Mouse (Mus musculus) cerebellum, adult 9-11 months (tissue): ENCODE measurements around the gene Rpl28.
"Not testable (repeated sequence)": the region's sequence is repeated elsewhere in the genome, so short reads cannot be mapped to it uniquely, and the experiment has no call there.

Source experiments
- DNase-seq: peaks from one replicate; pipeline ENCODE4 v3.0.0; 2022

Gene Rpl28

DNA sequence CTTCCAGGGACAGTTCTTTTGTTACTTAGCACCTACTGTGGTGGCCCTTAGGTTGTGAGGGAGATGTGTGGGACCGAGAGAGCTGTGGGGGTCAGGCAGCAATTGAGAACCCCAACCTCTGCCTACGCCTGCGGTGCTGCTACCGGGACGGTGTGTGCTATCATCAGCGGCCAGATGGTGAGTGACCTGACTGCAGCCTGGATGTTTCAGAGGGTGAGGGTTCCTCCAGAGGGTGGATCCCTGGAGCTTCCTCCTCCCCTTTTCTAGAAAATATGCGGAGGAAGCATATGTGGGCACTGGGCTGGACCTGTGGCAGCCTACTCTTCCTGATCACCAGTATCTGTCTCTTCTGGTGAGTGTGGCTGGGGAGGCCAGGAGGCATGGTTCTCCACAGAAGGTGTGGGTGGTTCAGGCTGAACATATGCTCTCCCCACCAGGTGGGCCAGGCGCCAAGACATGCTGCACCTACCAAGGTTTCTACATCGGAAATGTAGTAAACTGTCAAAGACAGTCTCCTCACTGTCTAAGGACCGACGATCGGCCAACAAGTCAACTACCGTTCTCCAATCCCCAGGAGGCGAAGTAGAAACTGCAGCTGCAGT, 8.9 kb upstream of the Rpl28 start:
- peak; percentile 85 for DNase-seq

DNA sequence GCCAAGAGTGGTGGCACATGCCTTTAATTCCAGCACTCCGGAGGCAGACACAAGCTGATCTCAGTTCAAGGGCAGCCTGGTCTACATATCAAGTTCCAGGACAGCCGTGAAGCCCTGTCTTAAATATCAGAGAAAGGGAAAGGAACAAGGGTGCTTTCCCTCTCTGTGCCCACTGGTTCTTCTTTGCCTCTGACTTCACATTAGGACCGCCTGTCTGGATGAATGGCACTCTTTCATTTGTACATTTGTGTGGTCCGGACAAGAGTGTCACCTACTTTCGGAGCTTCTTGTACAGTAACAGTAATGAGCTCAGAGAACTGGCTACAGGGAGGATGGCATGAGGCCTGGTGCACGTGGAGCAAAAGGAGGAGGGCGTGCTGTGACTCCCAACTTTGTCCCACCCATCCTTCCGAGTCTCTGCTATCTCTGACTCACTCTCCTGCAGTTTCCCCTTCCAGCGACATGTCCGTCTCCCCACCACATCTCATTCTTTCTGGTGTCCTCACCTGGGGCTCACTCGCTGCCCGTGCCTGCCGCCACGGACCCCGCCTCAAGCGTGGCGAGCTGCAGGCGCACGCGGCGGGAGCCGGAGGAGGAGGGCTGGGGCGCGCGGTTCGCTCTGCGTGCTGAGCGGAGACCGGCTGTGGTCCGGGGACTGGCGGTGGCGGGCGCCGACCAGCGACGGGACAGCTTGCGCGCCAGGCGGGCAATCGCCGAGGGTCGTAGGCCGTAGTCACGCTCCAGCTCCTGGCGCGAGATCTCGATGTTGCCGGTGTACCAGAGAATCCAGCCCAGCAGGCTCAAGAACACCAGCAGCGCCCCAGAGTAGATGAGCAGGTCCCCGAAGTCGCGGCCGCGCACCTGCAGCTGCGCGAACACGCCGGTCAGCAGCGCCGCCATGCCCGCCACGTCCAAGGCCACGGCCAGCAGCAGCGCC, 3.9 kb upstream of the Rpl28 start:
- no peak for DNase-seq

DNA sequence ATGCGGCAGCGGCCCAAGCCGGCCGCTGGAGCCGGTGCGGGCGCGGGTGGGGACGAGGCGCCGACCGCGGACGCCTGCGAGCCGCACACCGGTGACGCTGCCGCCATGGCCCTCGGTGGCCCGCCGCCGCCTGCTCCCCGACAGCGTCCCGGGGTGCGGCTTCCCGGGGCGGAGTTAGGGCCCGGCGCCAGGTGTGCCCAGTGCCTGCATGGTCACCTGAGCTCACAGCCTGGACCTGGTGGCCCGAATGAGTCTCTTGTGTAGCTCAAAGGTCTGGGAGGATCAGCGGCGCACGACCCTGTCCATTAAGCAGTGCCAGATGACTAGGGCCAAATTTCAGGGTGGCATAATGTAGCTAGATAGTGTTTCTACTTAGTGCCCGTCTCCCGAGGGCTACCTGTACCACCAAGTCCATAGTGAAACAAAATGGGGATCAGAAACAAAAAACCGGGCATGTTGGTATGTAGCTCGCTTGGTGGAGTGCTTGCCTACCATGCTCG, 3.2 kb upstream of the Rpl28 start, which contains the start of gene Tmem238:
Gene Tmem238 (minus strand): TSS at position 221 of the 500 bp plus-strand sequence.
- DNase-seq: peak; percentile 82

DNA sequence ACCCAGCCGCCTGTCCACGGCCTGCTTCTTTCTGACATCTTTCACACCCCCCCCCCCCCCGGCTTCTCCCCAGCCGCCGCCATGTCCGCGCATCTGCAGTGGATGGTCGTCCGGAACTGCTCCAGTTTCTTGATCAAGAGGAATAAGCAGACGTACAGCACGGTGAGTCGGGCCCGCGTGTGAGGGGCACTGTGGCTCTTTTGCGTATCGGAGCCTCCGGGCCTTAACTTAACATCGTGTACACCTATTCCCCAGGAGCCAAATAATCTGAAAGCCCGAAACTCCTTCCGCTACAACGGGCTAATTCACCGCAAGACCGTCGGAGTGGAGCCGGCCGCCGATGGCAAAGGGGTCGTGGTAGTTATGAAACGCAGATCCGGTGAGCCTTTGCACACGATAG, 574 bp downstream of the Rpl28 start:
- peak; percentile 52 for DNase-seq

DNA sequence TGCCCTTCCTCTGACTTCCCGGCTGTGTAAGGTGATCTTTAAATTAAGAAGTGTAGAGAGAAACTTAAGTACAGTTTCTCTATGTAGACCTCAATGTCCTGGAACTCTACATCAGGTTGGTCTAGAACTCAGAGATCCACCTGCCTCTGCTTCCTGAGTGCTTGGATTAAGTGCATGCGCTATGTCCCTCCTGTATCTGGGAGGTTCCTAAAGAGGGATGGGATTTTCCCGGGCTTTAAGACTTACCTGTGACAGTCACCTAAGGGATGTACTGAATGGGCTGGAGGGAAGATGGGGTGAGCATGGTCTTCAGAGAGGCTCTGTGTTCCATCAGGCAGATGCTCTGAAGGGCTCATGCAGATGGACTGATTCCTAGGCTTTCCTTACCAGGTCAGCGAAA, 1.0 kb downstream of the Rpl28 start:
- DNase-seq: no peak

DNA sequence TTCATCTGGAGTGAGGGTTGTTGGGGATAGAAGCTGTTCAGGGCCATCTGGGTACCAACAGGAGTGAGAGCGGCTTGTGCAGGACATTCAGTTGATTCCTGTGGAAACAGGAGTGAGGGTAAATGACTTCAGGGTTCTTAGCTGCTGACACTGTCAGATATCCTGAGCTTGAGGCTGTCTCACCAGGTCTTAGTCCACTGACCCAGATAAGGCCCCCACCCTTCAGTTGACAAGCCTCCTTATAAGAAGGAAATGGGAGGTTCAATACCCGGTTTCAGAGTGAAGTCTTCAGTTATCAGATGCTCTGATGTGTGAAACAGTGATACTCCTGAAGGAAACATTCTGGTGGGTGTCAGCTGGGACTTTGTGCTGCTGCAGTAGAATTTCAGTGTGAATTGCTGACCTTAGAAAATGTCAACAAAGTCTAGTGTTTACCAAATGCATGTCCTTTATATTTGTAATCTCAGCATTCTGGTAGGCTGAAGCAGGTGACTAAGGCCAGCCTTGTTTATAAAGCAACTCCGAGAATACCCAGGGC, 2.0 kb downstream of the Rpl28 start:
- no peak for DNase-seq

DNA sequence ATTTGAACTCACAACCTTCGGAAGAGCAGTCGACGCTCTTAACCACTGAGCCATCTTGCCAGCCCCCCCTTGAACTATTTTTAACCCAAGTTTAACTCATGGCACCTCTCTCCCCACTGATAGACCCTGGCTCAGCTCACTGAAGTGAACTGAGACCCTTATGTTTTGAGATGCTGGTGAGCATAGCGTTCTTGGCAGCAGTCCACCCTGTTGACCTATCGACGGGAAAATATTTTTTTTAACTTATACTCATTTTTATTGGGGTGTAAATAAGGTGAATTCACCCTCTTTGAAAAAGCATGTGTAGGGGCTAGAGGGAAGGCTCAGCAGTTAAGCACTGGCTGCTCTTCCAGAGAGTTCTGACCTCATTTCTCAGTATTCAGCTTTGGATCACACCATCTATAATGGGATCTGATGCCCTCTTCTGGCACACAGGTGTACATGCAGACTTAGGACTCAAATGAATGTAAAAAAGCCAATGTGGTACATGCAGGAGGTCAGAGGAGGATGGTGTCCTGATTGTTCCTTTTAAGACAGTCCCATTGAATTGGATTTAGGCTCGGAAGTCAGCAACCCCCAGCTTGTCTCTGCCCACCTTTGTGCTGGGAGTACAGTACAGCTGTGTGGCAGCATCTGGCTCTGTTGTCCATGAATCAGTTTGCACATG, 3.2 kb downstream of the Rpl28 start:
- DNase-seq: peak; percentile 51

DNA sequence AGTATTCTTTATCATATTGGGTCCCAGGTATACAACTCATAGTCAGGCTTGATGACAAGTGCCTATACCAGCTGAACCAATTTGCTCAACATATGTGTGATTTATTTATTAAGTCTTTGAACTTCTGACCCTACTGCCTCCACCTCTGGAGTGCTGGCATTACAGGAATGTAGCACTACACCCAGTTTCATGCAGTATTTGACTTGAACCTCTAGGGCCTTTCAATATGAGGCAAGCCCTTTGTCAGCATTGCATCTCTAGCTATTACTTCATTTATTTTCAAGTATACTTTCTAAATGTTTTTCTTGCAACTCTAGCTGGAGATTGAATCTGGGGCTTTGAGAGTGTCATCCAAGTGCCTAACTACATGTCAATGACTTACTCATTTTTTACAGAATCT, 9.6 kb downstream of the Rpl28 start:
- DNase-seq: no peak

DNA sequence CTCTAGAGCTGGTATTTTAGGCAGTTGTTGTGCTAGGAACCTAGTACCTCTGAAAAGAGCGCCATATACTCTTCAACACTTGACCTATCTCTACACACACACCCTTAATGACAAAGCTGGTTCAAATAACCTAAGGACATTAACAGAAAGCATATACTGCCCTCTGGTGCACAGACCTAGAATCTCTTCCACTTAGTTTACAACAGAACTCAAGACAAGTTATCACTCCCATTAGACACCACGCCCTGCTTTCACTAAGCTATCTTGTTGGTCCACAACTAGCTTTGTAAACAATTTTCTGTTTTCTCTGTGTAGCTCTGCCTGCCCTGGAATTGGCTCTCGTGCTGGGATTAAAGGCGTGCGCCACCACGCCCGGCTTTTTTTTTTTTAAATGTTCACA, 14.0 kb downstream of the Rpl28 start:
- no peak for DNase-seq

DNA sequence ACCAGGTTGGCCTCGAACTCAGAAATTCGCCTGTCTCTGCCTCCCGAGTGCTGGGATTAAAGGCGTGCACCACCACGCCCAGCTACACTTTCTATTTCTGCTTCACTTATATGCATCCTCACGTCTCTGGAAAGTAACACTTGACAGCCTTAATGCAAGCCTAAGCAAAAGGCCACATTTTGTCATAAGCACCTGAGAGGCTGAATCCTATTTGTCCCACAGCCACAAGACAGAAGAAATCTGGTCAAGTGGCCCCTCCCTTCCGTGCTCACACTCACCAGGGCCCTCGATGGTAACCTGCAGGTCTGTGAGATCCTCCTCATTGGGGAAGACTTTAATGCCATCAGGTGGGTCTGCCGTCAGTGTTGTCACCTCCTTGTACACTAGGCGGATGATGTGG, 18.5 kb downstream of the Rpl28 start:
- peak; percentile 40 for DNase-seq

DNA sequence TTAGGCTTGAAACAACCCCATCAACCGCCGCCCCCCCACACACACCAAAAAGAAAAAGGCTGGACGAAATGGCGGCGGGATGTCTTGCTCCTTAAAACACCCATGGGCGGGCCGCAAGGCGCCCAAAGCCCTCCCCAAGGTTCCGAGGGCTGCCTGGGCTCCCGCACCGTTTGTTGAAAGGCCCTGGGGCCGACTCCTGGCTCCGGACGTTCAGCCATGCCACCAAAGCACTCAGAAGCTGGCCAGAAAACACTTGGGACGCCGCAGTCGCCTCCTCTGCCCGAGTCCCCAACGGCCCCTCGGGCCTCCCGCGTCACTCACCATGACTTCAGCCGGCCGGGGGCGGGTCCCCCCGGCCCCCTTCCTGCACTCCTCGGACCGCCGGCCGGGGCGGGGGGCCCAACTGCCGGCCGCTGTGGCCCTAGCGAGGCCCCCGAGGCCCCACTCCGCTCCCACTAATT, 19.2 kb downstream of the Rpl28 start:
- DNase-seq: peak; percentile 81

DNA sequence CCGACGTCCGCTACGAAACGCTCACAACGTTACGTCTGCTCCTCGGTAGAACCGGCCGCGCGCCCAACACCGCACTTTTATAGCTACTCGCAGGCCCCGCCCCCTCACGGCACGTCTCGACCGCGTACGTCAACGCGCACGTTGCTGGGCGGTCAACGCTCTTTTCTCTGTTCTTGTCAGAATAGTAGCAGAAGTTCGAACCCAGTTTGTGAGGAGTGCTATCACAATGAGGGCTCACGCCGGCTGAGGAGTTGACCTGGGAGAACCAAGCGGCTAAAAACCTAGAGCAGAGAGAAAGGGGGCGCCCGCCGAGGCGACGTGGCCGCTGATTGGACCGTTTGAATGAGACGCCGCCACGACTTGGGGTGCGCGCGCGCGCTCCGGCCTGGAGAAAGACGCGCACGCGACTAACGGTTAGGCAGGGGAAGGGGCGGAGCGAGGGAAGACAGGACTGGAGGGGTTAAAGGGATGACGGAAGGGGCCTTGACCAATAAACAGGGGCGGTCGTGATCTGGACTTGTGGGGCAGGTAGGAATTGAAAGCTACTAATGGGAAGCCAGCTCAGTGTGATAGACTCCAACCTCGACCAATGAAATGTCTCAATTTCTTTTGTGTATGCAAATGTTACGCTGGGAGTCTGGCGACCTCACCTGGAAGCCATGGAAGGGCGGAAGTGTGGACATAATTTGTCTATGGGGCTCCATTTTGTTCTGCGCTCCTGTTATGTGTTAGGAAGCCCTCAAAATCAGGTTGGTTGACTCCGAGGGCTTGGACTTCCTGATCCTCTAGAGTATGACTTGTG, 19.8 kb downstream of the Rpl28 start, which contains the start of gene Ube2s:
Gene Ube2s (minus strand): TSS at position 288 of the 802 bp plus-strand sequence.
- peak; percentile 100 for DNase-seq

DNA sequence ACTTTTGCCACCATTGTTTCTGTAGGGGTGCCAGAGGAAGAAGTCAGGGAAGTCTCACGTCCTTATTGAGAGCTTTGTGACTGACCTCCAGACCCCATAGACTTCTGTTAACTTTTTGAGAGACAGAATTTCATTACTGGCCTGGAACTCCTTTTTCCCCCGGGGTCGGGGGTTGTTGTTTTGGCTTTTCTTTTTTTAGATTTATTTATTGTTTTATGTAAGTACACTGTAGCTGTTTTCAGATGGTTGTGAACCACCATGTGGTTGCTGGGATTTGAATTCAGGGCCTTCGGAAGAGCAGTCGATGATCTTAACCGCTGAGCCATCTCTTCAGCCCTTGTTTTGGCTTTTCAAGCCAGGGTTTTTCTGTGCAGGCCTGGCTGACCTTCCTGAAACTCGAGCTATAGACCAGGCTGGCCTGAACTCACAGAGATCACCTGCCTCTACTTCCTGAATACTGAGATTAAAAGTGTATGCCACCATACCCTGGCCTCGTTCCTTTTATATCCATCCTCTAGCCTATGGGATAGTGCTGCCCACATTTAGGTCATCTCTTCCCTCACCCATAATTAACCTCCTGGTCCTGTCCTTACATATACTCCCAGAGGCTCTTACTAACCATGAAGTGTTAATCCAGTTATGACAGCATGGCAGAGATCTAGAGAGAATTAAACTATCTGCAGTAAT, 20.6 kb downstream of the Rpl28 start:
- DNase-seq: no peak

DNA sequence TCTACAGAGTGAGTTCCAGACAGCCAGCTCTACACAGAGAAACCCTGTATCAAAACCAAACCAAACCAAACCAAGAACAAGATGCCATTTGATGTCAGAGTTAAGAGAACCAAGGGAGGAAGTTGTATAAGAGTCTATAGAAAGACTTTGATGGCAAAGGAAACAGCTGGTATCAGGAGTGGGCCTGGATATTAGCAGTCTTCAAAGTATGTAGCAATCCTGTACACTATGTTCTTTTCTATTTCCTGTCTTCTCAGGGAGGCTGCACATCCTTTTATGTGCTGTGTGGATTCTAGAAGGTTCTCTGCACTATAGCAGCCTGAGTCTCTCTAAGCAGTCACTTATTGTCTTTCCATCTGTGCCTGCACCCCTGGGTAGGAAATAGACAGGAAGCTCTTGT, 23.9 kb downstream of the Rpl28 start:
- DNase-seq: no peak

DNA sequence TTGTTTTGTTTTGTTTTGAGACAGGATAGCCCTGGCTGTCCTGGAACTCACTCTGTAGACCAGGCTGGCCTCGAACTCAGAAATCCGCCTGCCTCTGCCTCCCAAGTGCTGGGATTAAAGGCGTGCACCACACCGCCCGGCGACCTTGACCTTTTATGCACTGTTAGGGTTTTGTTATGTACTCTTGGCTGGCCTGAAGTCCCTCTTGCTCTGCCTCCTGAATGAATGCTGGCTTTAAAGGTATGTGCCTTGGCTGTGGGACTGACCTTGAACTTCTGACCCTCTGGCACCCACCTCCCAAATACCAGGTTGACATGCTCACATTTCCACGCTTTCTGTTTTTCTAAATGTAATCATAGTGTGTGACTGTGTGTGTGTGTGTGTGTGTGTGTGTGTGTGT, 28.3 kb downstream of the Rpl28 start:
- DNase-seq: not testable (repeated sequence)

DNA sequence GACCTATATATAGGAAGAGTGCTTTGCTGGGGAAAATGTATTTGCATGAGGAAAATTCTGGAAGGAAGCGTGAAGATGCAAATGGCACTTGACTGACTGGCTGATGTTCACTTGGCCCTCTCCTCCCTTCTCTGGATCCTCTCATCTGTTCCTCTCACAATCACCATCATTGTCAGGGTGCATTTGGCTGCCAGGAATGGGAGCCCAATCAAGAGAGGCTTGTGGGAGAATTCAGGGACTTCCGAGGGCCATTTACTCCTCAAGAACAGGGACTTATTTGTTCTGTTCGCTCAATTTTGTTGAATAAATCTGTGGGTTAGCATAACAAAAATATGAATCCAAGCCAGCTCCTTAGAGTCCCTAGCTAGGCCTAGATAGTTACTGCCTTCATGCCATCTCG, 29.0 kb downstream of the Rpl28 start:
- DNase-seq: no peak

DNA sequence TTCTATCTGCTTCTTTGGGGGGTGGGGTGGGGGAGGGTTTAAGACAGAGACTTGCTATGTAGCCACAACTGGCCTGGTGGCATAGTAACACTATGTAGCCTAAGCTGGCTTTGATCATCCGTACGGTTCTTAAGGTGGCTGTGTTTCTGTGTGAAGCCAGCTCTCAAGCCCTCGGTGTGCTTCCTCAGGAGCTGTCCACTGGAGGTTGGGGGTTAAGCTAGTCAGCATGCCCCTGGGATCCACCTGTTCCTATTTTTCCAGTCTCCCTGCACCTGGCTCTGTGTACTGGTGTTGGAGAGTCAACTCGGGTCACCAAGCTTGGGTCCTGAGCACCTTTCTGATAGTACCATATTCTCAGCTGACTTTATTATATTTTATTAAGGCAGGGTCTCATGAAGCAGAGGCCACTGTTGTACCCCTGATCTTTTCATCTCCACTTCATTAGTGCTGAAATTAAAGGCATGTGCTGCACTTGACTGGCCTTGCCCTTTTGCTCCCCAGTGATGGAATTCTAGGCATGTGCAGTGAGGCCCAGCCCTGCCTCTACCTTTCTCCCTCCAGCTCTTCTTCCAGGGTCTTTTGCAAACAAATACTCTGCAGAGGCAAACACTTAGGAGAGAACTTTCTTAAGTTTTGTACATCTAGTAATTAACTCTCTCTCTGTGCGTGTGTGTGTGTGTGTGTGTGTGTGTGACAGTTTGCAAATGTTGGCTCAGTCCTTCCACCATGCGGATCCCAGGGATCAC, 29.7 kb downstream of the Rpl28 start:
- DNase-seq: no peak

DNA sequence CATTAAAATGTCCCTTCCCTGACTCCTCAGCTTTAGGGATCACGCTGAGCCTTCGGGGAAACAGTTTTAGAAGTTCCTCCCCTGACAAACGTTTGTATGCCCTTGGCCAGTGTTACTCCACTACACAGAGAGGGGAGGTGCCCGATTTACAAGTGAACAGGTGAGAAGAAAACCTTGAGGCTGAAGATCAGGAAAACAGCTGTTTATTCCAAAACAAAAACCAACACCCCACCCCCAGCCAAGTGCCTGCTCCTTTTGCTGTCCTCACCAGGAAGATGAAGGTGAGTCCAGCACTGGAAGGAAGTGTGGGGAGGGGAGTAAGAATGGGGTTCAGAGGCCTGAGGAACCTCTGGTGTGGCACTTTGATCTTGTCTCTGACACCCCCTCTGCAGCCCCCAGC, 32.7 kb downstream of the Rpl28 start:
- DNase-seq: no peak

DNA sequence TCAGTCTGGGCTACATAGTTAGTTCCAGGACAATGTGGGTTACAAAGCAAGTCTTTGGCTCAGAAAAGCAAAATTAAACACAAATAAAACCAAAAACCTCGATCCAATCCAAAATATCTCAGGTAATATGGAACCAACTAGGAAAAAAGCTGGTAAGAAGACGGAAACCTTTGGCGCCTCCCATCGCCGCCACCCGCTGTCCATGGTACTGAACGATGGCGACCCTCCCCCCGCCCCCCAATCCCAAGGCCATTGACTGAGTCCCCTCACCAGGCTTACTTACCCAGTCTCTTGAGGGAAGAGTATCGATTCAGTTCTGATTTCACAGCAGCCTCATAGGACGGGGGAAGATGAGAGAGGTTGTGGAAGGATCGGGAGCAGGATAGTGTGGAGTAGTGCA, 37.8 kb downstream of the Rpl28 start:
- no peak for DNase-seq

DNA sequence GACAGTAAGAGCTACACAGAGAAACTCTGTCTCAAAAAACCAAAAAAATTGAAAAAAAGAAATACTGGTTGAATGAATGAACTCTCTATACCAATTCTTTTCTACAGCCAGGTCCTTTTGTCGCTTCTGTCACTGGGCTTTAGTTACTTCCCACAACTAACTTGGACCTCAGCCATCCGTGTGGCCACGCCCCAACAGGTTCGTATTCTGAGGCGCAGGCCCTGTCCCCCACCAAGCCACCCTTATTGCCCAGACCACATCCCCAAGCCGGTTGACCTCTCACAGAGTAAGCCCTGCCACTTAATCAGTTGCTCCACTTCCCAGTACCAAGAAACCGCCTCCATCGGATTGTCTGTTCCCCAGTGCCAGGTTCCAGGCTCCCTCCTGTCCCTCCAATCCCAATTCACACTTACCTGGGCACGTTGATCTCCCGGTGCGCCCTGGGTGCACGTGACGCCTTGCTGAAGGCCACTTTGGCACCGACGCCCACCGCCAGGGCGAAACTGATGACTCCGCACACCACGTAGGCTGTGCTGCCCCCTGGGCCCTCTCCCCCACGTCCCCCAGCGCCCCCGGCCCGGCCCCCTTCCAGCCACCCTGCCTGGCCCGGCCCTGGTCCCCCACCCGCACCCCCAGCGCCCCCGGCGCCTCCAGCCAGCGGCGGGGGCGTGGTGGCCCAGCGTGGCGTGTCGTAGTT, 43.1 kb downstream of the Rpl28 start:
- peak; percentile 71 for DNase-seq
